Mouse (Mus musculus): ENCODE measurements at regions not wholly inside any gene's neighbourhood (a gene's known extent, or its start where the extent isn't known, plus 50 kb on each side); places are given as distances from the start of the nearest gene placed in this dataset.

GRCm38 (mm10) chr5:40780363-40780762 is 927.6 kb downstream of the Rab28 start:
- no peak for DNase-seq

- DNase-seq = no peak
Measured at GRCm38 (mm10) chr5:40779902-40780301, 928.1 kb downstream of the Rab28 start.

- no peak for DNase-seq
Measured at GRCm38 (mm10) chr5:40775856-40776255, 932.1 kb downstream of the Rab28 start.

GRCm38 (mm10) chr5:40760224-40760623 is 947.7 kb downstream of the Rab28 start:
- no peak for DNase-seq

GRCm38 (mm10) chr5:40750044-40750443 is 957.9 kb downstream of the Rab28 start:
- DNase-seq = no peak

GRCm38 (mm10) chr5:40735660-40736059 is 972.3 kb downstream of the Rab28 start:
- DNase-seq = no peak

- DNase-seq = peak in 1 of 2 experiments; percentile 4
Measured at GRCm38 (mm10) chr5:40733844-40734566, 974.0 kb downstream of the Rab28 start.

GRCm38 (mm10) chr5:40714497-40715128 is 959.3 kb upstream of the Hs3st1 start:
- no peak for DNase-seq

- no peak for DNase-seq
Measured at GRCm38 (mm10) chr5:40701651-40702050, 946.4 kb upstream of the Hs3st1 start.

GRCm38 (mm10) chr5:40697517-40698298 is 942.4 kb upstream of the Hs3st1 start:
- no peak for DNase-seq
